Comparison of ENCODE assay signal across 13 mouse cellular contexts in the genomic region with DNA sequence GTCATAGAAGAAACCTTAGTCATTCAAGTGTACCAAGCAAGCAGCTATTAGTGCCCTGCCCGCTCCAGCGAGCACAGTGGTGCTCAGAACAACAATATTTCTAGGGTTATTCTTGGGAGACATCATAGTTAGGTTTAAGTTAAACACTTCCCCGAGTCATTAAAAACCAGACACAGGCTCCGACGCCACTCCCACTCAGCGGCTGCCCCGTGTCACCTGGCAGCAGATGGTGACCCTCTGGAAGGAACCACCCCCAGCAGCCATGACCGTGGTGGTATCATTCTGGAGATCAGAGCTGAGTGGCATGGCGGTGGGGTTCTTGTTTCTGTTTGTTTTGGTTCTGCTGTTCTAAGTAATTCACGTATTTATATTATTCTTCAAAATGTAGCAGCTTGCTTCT. TPM values are rescaled to one million over a fixed set of nuclear protein-coding genes. Genes with fewer than 3 reads are reported as not detected.
A peak's percentile ranks its signal among the peaks of the same experiment; 100 is the strongest.
DNase-seq lines count a peak whose midpoint lies in the region; ATAC-seq and TF ChIP-seq lines count a peak whose summit lies in the region.
"Had no signal": no experiment of that assay in that cellular context is flagged by ENCODE, and none has a peak within 500 bp of the region (broad histone marks: within the 10 kb centered on the region; RNA-seq: fewer than 3 reads in every experiment).

No protein-coding gene starts in this region.

- no peak for DNase-seq in hindbrain, embryonic 11.5 days (ENCODE audit: low spot score)
- no peak for DNase-seq in midbrain, embryonic 14.5 days
- no peak for DNase-seq in layer of hippocampus, postnatal 10 days (ENCODE audit: low spot score in 2 of 2)
- DNase-seq in heart, adult 9 months (ENCODE audit: low spot score in 2 of 2): no peak
- DNase-seq: adrenal gland, postnatal 36 days; cerebellum, postnatal 14 days; layer of hippocampus, adult 9-11 months; liver, postnatal 0 days had no signal

- WGBS in hindbrain, embryonic 11.5 days: 57% methylated on average over 10 of the region's 10 CpGs
- 34% methylated on average over 10 of the region's 10 CpGs for WGBS in hindbrain, embryonic 13.5 days
- 57% methylated on average over 10 of the region's 10 CpGs for WGBS in midbrain, embryonic 14.5 days
- 53% methylated on average over 10 of the region's 10 CpGs for WGBS in midbrain, embryonic 16.5 days
- 34% methylated on average over 10 of the region's 10 CpGs for WGBS in hindbrain, embryonic 15.5 days
- WGBS in olfactory bulb, adult 2 months: 22% methylated on average over 10 of the region's 10 CpGs

- ATAC-seq in hindbrain, embryonic 11.5 days (ENCODE audit: low FRiP score): no peak
- no peak for ATAC-seq in hindbrain, embryonic 13.5 days (ENCODE audit: low FRiP score)
- ATAC-seq in midbrain, embryonic 14.5 days (ENCODE audit: low FRiP score, low TSS enrichment): no peak
- no peak for ATAC-seq in midbrain, embryonic 16.5 days
- no peak for ATAC-seq in hindbrain, embryonic 15.5 days (ENCODE audit: low FRiP score, low read depth)
- ATAC-seq: liver, postnatal 0 days had no signal

- H3K4me1 ChIP-seq in hindbrain, embryonic 11.5 days (replicated peaks; ENCODE audit: control insufficient read depth, insufficient read depth, low read length): peaks cover 2% of the 10 kb centered on the region; the same call in 1 of the 2 replicates
- peaks cover 44% of the 10 kb centered on the region for H3K4me1 ChIP-seq in hindbrain, embryonic 13.5 days (replicated peaks)
- peaks cover 26% of the 10 kb centered on the region for H3K4me1 ChIP-seq in midbrain, embryonic 14.5 days (ENCODE audit: control insufficient read depth, insufficient read depth, low read length)
- peaks cover 17% of the 10 kb centered on the region; the same call in 1 of the 2 replicates for H3K4me1 ChIP-seq in midbrain, embryonic 16.5 days (ENCODE audit: control insufficient read depth, insufficient read depth, low read length)
- peaks cover 27% of the 10 kb centered on the region for H3K4me1 ChIP-seq in hindbrain, embryonic 15.5 days (replicated peaks)
- H3K4me1 ChIP-seq in olfactory bulb, adult 2 months (ENCODE audit: control insufficient read depth, insufficient read depth, low read length): peaks cover 17% of the 10 kb centered on the region

- H3K4me3 ChIP-seq in hindbrain, embryonic 11.5 days (ENCODE audit: low read depth, low read length): no peak overlapping the region
- no peak overlapping the region for H3K4me3 ChIP-seq in hindbrain, embryonic 13.5 days
- no peak overlapping the region for H3K4me3 ChIP-seq in midbrain, embryonic 14.5 days (replicated peaks; ENCODE audit: low read depth, low read length)
- no peak overlapping the region for H3K4me3 ChIP-seq in midbrain, embryonic 16.5 days (ENCODE audit: low read depth, low read length)
- no peak overlapping the region for H3K4me3 ChIP-seq in hindbrain, embryonic 15.5 days
- peak overlapping the region; percentile 11; the same call in 1 of the 2 replicates for H3K4me3 ChIP-seq in olfactory bulb, adult 2 months (ENCODE audit: insufficient read depth, low read depth, low read length)

- H3K4me2 ChIP-seq in hindbrain, embryonic 11.5 days (replicated peaks; ENCODE audit: low read depth, low read length): no peak overlapping the region
- no peak overlapping the region for H3K4me2 ChIP-seq in hindbrain, embryonic 13.5 days
- H3K4me2 ChIP-seq in midbrain, embryonic 14.5 days (ENCODE audit: low read length): 0 out of 2 replicates have a peak overlapping the region, but pooled peaks have one; percentile 4
- no peak overlapping the region for H3K4me2 ChIP-seq in midbrain, embryonic 16.5 days (ENCODE audit: low read length)
- H3K4me2 ChIP-seq in hindbrain, embryonic 15.5 days: peak overlapping the region; percentile 24; the same call in 1 of the 2 replicates

- H3K36me3 ChIP-seq in hindbrain, embryonic 11.5 days (ENCODE audit: control insufficient read depth, insufficient read depth, low read length): no peaks in the 10 kb centered on the region
- H3K36me3 ChIP-seq in hindbrain, embryonic 13.5 days: no peaks in the 10 kb centered on the region
- H3K36me3 ChIP-seq in midbrain, embryonic 14.5 days (ENCODE audit: control insufficient read depth, insufficient read depth, low read length): no peaks in the 10 kb centered on the region
- H3K36me3 ChIP-seq in midbrain, embryonic 16.5 days (ENCODE audit: control insufficient read depth, insufficient read depth, low read length): no peaks in the 10 kb centered on the region
- H3K36me3 ChIP-seq in hindbrain, embryonic 15.5 days: no peaks in the 10 kb centered on the region

- no peak for TF ChIP-seq CTCF in olfactory bulb, adult 2 months (IDR thresholded peaks at IDR 0.05; ENCODE audit: insufficient read depth, low read depth, low read length)

- no peaks in the 10 kb centered on the region for H3K27me3 ChIP-seq in hindbrain, embryonic 11.5 days (ENCODE audit: control insufficient read depth, insufficient read depth, low read length)
- no peaks in the 10 kb centered on the region for H3K27me3 ChIP-seq in hindbrain, embryonic 13.5 days
- H3K27me3 ChIP-seq in midbrain, embryonic 14.5 days (ENCODE audit: control insufficient read depth, insufficient read depth, low read length): no peaks in the 10 kb centered on the region
- H3K27me3 ChIP-seq in midbrain, embryonic 16.5 days (ENCODE audit: control insufficient read depth, insufficient read depth, low read depth, low read length): no peaks in the 10 kb centered on the region
- no peaks in the 10 kb centered on the region for H3K27me3 ChIP-seq in hindbrain, embryonic 15.5 days

- no peak for TF ChIP-seq POLR2A in olfactory bulb, adult 2 months (IDR thresholded peaks at IDR 0.05; ENCODE audit: insufficient read depth, low read depth, low read length)

- H3K9me3 ChIP-seq in hindbrain, embryonic 11.5 days (ENCODE audit: control insufficient read depth, low read length): no peaks in the 10 kb centered on the region
- H3K9me3 ChIP-seq in hindbrain, embryonic 13.5 days: no peaks in the 10 kb centered on the region
- H3K9me3 ChIP-seq in midbrain, embryonic 14.5 days (ENCODE audit: control insufficient read depth, low read length): no peaks in the 10 kb centered on the region
- H3K9me3 ChIP-seq in midbrain, embryonic 16.5 days (replicated peaks; ENCODE audit: control insufficient read depth, low read length, poor library complexity, severe bottlenecking): no peaks in the 10 kb centered on the region
- no peaks in the 10 kb centered on the region for H3K9me3 ChIP-seq in hindbrain, embryonic 15.5 days

- H3K9ac ChIP-seq in hindbrain, embryonic 11.5 days (ENCODE audit: low read depth, low read length): no peak overlapping the region
- no peak overlapping the region for H3K9ac ChIP-seq in hindbrain, embryonic 13.5 days
- H3K9ac ChIP-seq in midbrain, embryonic 14.5 days (replicated peaks; ENCODE audit: low read length): no peak overlapping the region
- H3K9ac ChIP-seq in midbrain, embryonic 16.5 days (ENCODE audit: low read depth, low read length): no peak overlapping the region
- H3K9ac ChIP-seq in hindbrain, embryonic 15.5 days: no peak overlapping the region
- H3K9ac ChIP-seq: liver, postnatal 0 days had no signal

- peak overlapping the region; percentile 51; the same call in 1 of the 2 replicates for H3K27ac ChIP-seq in hindbrain, embryonic 11.5 days (ENCODE audit: low read depth, low read length)
- no peak overlapping the region for H3K27ac ChIP-seq in hindbrain, embryonic 13.5 days
- H3K27ac ChIP-seq in midbrain, embryonic 14.5 days (replicated peaks; ENCODE audit: low read depth, low read length): no peak overlapping the region
- H3K27ac ChIP-seq in midbrain, embryonic 16.5 days (ENCODE audit: low read length): no peak overlapping the region
- no peak overlapping the region for H3K27ac ChIP-seq in hindbrain, embryonic 15.5 days (replicated peaks)
- peak overlapping the region; percentile 49 for H3K27ac ChIP-seq in olfactory bulb, adult 2 months (ENCODE audit: insufficient read depth, low read depth, low read length)
- H3K27ac ChIP-seq: macrophage had no signal

RNA-seq across cellular contexts. Expression of gene Wwc2, which starts 5.1 kb away (rescaled TPM):
- 8.6 and 10.0 TPM in 2 replicates for polyA plus RNA-seq in hindbrain, embryonic 11.5 days (2014; fragmentation: Nextera tagmentation; extraction: Ambion mirVana)
- 5.4 and 6.0 TPM in 2 replicates for polyA plus RNA-seq in hindbrain, embryonic 13.5 days (2015; fragmentation: Nextera tagmentation; extraction: Ambion mirVana)
- 4.1 and 6.6 TPM in 2 replicates for polyA plus RNA-seq in midbrain, embryonic 14.5 days (2014; fragmentation: Nextera tagmentation; extraction: Ambion mirVana)
- polyA plus RNA-seq in midbrain, embryonic 16.5 days (2015; fragmentation: Nextera tagmentation; extraction: Ambion mirVana): 4.3 and 4.7 TPM in 2 replicates
- polyA plus RNA-seq in hindbrain, embryonic 15.5 days (2015; fragmentation: Nextera tagmentation; extraction: Ambion mirVana): 6.0 and 7.2 TPM in 2 replicates
- not detected in 2 replicates for polyA plus RNA-seq in olfactory bulb, adult 2 months (2012; ENCODE audit: insufficient read depth, insufficient read length, low replicate concordance, missing spikeins)
- total RNA-seq in layer of hippocampus, postnatal 10 days (2021): 10 to 100 TPM; 26.6 to 29.1 TPM

Comparison
In these comparisons a context has a peak if more than half of its experiments do, and no peak if none do; other contexts are left out.
1. H3K27ac ChIP-seq: peak in hindbrain, embryonic 11.5 days (single experiment) and olfactory bulb, adult 2 months (single experiment); none in hindbrain, embryonic 13.5 days (single experiment), midbrain, embryonic 14.5 days (single experiment), midbrain, embryonic 16.5 days (single experiment) and hindbrain, embryonic 15.5 days (single experiment).
2. H3K4me2 ChIP-seq: peak in midbrain, embryonic 14.5 days (single experiment) and hindbrain, embryonic 15.5 days (single experiment); none in hindbrain, embryonic 11.5 days (single experiment), hindbrain, embryonic 13.5 days (single experiment) and midbrain, embryonic 16.5 days (single experiment).